Mouse (Mus musculus): ENCODE measurements around the gene Rbfox1.

The Rbfox1 gene

GRCm38 (mm10) chr16:6349381-6349780 is 464.2 kb downstream of the Rbfox1 start:
- DNase-seq (ENCODE audit: low read depth, low spot score): no peak

- DNase-seq (ENCODE audit: low read depth, low spot score): no peak
Observed at GRCm38 (mm10) chr16:6350256-6350655, 465.1 kb downstream of the Rbfox1 start.

- DNase-seq (ENCODE audit: low read depth, low spot score): no peak
Observed at GRCm38 (mm10) chr16:6353191-6353590, 468.0 kb downstream of the Rbfox1 start.

- no peak for DNase-seq (ENCODE audit: low read depth, low spot score)
Observed at GRCm38 (mm10) chr16:6356931-6357330, 471.8 kb downstream of the Rbfox1 start.

GRCm38 (mm10) chr16:6365793-6366192 is 480.6 kb downstream of the Rbfox1 start:
- no peak for DNase-seq (ENCODE audit: low read depth, low spot score)

GRCm38 (mm10) chr16:6366649-6367048 is 481.5 kb downstream of the Rbfox1 start:
- no peak for DNase-seq (ENCODE audit: low read depth, low spot score)

- DNase-seq (ENCODE audit: low read depth, low spot score): no peak
Observed at GRCm38 (mm10) chr16:6380924-6381323, 495.8 kb downstream of the Rbfox1 start.

- no peak for DNase-seq (ENCODE audit: low read depth, low spot score)
Observed at GRCm38 (mm10) chr16:6381572-6381971, 496.4 kb downstream of the Rbfox1 start.

GRCm38 (mm10) chr16:6382712-6383111 is 497.6 kb downstream of the Rbfox1 start:
- no peak for DNase-seq (ENCODE audit: low read depth, low spot score)

GRCm38 (mm10) chr16:6390278-6390930 is 505.2 kb downstream of the Rbfox1 start:
- no peak for DNase-seq (ENCODE audit: low read depth, low spot score)

- no peak for DNase-seq (ENCODE audit: low read depth, low spot score)
Observed at GRCm38 (mm10) chr16:6396676-6397409, 511.7 kb downstream of the Rbfox1 start.

- no peak for DNase-seq (ENCODE audit: low read depth, low spot score)
Observed at GRCm38 (mm10) chr16:6397635-6398034, 512.5 kb downstream of the Rbfox1 start.

GRCm38 (mm10) chr16:6402816-6403215 is 517.7 kb downstream of the Rbfox1 start:
- no peak for DNase-seq (ENCODE audit: low read depth, low spot score)

GRCm38 (mm10) chr16:6414846-6415245 is 529.7 kb downstream of the Rbfox1 start:
- no peak for DNase-seq (ENCODE audit: low read depth, low spot score)

- DNase-seq (ENCODE audit: low read depth, low spot score): no peak
Observed at GRCm38 (mm10) chr16:6421623-6422145, 536.5 kb downstream of the Rbfox1 start.

- DNase-seq (ENCODE audit: low read depth, low spot score): no peak
Observed at GRCm38 (mm10) chr16:6423878-6424409, 538.8 kb downstream of the Rbfox1 start.

GRCm38 (mm10) chr16:6424738-6425137 is 539.6 kb downstream of the Rbfox1 start:
- no peak for DNase-seq (ENCODE audit: low read depth, low spot score)

- DNase-seq (ENCODE audit: low read depth, low spot score): no peak
Observed at GRCm38 (mm10) chr16:6427292-6428281, 542.4 kb downstream of the Rbfox1 start.

GRCm38 (mm10) chr16:6430981-6431380 is 545.8 kb downstream of the Rbfox1 start:
- no peak for DNase-seq (ENCODE audit: low read depth, low spot score)

- DNase-seq (ENCODE audit: low read depth, low spot score): no peak
Observed at GRCm38 (mm10) chr16:6436445-6436844, 551.3 kb downstream of the Rbfox1 start.

- DNase-seq (ENCODE audit: low read depth, low spot score): no peak
Observed at GRCm38 (mm10) chr16:6448250-6448649, 563.1 kb downstream of the Rbfox1 start.
